Mouse (Mus musculus): ENCODE measurements around the gene Elobl.

DNA sequence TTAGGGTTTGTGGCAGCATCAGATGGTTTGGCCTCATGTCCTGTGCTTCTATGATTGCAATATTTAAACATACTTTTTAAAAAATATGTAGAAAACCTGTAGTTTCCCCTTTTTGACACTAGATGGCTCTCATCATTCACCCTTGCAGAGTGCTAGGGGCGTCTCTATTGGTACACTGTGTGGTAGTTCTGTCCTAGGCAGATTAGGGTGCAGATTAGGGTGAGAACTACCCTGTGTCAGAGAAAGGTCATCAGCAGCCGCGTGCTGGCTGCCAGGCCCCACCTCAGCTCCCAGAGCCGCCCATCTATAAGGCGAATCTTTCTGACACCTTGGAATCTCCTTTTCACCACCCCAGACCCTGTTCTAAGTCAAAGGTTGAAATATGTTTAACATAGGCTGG is 22.8 kb upstream of the Elobl start:
- no peak for TF ChIP-seq GATA2 (IDR thresholded peaks at IDR 0.05; ENCODE audit: borderline replicate concordance, low read depth, low read length)
- no peak for TF ChIP-seq CTCF (IDR thresholded peaks at IDR 0.05; ENCODE audit: low read depth, low read length)
- TF ChIP-seq TAL1 (conservative IDR thresholded peaks at IDR 0.05; ENCODE audit: low read depth, low read length) = no peak
